Mouse (Mus musculus) lung, embryonic 14.5 days (tissue): ENCODE results near the gene Sema6d. TPM values are rescaled to one million over a fixed set of nuclear protein-coding genes. Genes with fewer than 3 reads are reported as not detected.
A peak's percentile ranks its signal among the peaks of the same experiment; 100 is the strongest.

Experiments used
- ATAC-seq: fragments of 200-750 bp; cut with Nextera tagmentation; 2 replicates; pipeline ENCODE4 v1.8.0; 2017; ENCODE audit warnings: mild to moderate bottlenecking, moderate TSS enrichment, moderate library complexity; ENCODE audit not compliant: insufficient read depth
- DNase-seq: peaks from one replicate; pipeline ENCODE4 v3.0.0-alpha.2; 2015
- H3K27ac ChIP-seq: fragments of 300-500 bp; sonication (generic); 2 replicates; pipeline ENCODE4 v1.5.1; 2014; ENCODE audit warnings: low read depth, mild to moderate bottlenecking, moderate library complexity
- H3K27me3 ChIP-seq: fragments of 300-500 bp; sonication (generic); 2 replicates; pipeline ENCODE4 v1.6.1; 2014; ENCODE audit warnings: low read length, control low read depth; ENCODE audit not compliant: insufficient read depth
- H3K36me3 ChIP-seq: fragments of 300-500 bp; sonication (generic); 2 replicates; pipeline ENCODE4 v1.6.1; 2014; ENCODE audit warnings: control low read depth; ENCODE audit not compliant: insufficient read depth
- H3K4me1 ChIP-seq: fragments of 300-500 bp; sonication (generic); 2 replicates; pipeline ENCODE4 v1.6.1; 2014; ENCODE audit warnings: antibody characterized with exemption, control low read depth; ENCODE audit not compliant: insufficient read depth
- H3K4me2 ChIP-seq: fragments of 300-500 bp; sonication (generic); 2 replicates; pipeline ENCODE4 v1.6.1; 2014; ENCODE audit warnings: mild to moderate bottlenecking
- H3K4me3 ChIP-seq: fragments of 300-500 bp; sonication (generic); 2 replicates; pipeline ENCODE4 v1.5.1; 2014; ENCODE audit warnings: low read depth, low read length
- H3K9ac ChIP-seq: fragments of 300-500 bp; sonication (generic); 2 replicates; pipeline ENCODE4 v1.6.1; 2014
- H3K9me3 ChIP-seq: fragments of 300-500 bp; sonication (generic); 2 replicates; pipeline ENCODE4 v1.6.1; 2016; ENCODE audit warnings: low read depth, low read length, control low read depth
- CTCF ChIP-seq: IDR thresholded peaks from 2 replicates; pipeline ENCODE4 v1.5.1; 2016; ENCODE audit warnings: antibody characterized with exemption, low read depth
- WGBS: fragments of 180-500 bp; shearing (Covaris S2); extraction: QIAGEN DNeasy Blood & Tissue Kit; methylation state at CpG from one replicate; pipeline ENCODE4 v1.1.7; 2014; 5-methylcytosine and 5-hydroxymethylcytosine counted together
- polyA plus RNA-seq: library from polyadenylated mRNA; unstranded; fragments of >200 nt; fragmentation: Nextera tagmentation; extraction: Ambion mirVana; gene quantifications from 2 replicates; pipeline ENCODE4 v1.2.1, GENCODE M21; 2014

Gene Sema6d
- polyA plus RNA-seq, 1 experiment from 2014 or later, result 26.7 TPM

DNA sequence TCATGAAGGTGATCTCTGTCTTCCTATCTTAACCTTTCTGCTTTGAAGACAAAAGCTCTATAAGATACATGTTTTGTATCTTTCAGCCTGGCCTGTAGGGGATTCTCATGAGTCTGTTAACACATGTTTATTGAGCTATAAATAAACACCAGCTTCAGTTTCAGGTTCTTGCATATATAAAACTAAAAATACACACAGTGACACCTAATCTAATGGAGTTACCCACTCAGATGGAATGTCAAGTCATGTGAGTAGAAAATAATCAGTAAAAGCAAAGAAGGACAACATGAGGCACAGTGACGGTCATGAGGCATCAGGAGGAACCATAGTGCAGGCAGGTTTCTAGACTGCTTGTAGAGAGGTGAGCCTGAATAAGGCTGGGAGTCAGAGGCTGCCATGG, 319.2 kb downstream of the Sema6d start:
- DNase-seq (no peak), ATAC-seq (no peak)
- H3K4me3 ChIP-seq, result no peak overlapping the region
- no peak overlapping the region for H3K9ac ChIP-seq
- WGBS, result 87% methylated on average over 1 of the region's 1 CpGs
- H3K9me3 ChIP-seq, result no peaks in the 10 kb centered on the region
- no peaks in the 10 kb centered on the region for H3K27me3 ChIP-seq
- no peaks in the 10 kb centered on the region for H3K36me3 ChIP-seq
- no peak overlapping the region for H3K4me2 ChIP-seq
- H3K27ac ChIP-seq, result no peak overlapping the region
- TF ChIP-seq CTCF, result no peak
- no peaks in the 10 kb centered on the region; the same call in 1 of the 2 replicates for H3K4me1 ChIP-seq

DNA sequence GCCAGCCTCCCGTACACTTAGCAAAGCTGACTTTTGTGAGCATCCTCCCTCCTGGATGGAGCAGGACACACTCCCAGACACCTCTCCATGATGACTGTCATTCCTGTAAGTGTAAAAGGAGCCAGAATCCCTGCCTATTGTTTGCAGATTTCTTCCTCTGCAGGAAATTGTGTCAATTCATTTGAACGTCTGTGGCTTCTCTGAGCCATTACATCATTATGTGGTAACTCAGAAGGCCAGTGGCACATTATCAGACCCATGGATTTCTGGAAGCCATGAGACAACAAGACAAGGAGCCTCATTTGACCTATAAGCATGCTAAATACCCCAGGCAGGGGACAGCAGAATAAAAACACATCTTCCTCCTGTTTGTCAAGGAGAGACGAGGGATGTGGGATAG, 327.0 kb downstream of the Sema6d start:
- DNase-seq (no peak), ATAC-seq (no peak)
- Histone ChIP-seq H3K36me3 (no peaks in the 10 kb centered on the region), H3K27me3 (no peaks in the 10 kb centered on the region), H3K4me1 (no peaks in the 10 kb centered on the region), H3K27ac (no peak overlapping the region), H3K4me2 (no peak overlapping the region), H3K9me3 (no peaks in the 10 kb centered on the region), H3K9ac (no peak overlapping the region), H3K4me3 (no peak overlapping the region)
- no peak for TF ChIP-seq CTCF
- WGBS, result 66% methylated on average over 3 of the region's 3 CpGs

DNA sequence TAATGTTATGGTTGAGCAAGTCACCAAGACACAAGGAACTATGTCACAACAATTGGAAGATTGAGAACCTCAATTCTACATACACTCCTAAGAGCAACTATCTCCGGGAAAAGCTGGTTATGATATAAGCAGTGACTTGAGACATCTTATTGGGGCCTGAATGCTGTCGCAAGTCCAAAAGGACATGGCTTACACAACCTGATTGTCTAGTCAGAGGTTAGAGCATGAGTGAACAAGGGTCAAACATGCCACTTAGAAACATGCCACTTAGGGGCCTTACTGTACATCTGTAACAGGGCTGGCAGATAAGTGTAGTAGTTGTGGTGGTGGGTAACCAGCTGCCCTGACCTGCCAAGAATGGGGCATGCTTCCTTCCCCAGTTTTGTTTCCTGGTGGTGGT, 328.6 kb downstream of the Sema6d start:
- Histone ChIP-seq H3K9me3 (no peaks in the 10 kb centered on the region), H3K36me3 (no peaks in the 10 kb centered on the region), H3K9ac (no peak overlapping the region), H3K4me3 (no peak overlapping the region), H3K27ac (no peak overlapping the region), H3K27me3 (no peaks in the 10 kb centered on the region), H3K4me2 (no peak overlapping the region), H3K4me1 (no peaks in the 10 kb centered on the region)
- DNase-seq (no peak), ATAC-seq (no peak)
- WGBS, result 89% methylated on average over 2 of the region's 2 CpGs
- no peak for TF ChIP-seq CTCF

DNA sequence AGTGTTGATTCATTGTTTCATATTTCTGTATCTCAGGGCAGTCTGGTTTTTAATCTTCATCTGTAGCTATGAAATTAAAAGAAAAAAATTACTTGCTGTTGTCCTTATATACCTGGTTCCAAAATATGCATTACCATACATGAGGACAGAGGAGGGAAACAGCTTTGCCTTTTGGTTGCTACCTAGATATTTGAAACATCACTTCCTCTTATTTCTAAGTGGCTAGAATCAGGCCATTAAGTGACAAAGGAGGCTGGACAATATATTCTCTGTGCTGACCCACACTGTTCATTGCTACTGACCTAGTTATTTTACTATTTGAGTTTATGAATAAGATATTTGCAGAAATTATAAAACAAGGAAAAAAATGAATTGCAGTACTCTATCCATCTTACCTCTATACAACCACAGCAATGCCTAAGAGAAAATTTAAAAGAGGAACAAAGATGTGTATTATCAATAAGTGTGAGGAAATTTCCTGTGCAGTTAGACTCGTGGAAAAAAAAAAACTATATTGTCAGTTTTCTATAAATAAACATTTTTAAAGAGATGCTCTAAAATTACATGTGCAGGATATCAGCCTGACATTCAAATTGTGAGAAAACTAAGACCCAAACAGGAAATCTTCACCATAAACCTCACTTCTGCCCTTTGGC, 330.5 kb downstream of the Sema6d start:
- Histone ChIP-seq H3K27ac (no peak overlapping the region), H3K27me3 (no peaks in the 10 kb centered on the region), H3K9ac (no peak overlapping the region), H3K4me1 (no peaks in the 10 kb centered on the region), H3K4me2 (no peak overlapping the region), H3K9me3 (no peaks in the 10 kb centered on the region), H3K4me3 (no peak overlapping the region), H3K36me3 (no peaks in the 10 kb centered on the region)
- ATAC-seq (no peak), DNase-seq (no peak)
- WGBS, result 16% methylated on average over 1 of the region's 1 CpGs
- TF ChIP-seq CTCF, result no peak

DNA sequence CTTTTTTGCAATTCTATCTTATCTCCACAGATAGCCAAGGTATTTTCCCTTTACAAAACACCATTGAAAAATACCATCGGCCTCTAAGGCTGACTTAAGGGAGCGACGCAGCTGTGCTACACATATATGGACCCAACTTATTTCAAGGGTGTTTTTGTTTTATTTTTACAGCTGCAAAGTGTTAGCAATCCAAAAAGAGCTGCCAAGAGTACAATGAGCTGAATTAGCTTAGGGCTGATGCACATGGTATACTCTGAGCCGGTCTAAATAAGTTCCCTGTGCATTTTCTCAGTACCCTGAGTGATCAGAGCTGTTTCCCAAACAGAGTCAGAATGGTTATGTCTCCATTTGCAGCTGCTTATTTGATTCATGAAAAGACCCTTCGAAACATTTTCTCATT, 340.0 kb downstream of the Sema6d start:
- H3K4me3 ChIP-seq, result no peak overlapping the region
- no peaks in the 10 kb centered on the region for H3K4me1 ChIP-seq
- no peak overlapping the region for H3K4me2 ChIP-seq
- no peaks in the 10 kb centered on the region for H3K36me3 ChIP-seq
- no peaks in the 10 kb centered on the region for H3K27me3 ChIP-seq
- H3K9ac ChIP-seq, result no peak overlapping the region
- WGBS, result 82% methylated on average over 5 of the region's 5 CpGs
- H3K9me3 ChIP-seq, result no peaks in the 10 kb centered on the region
- no peak overlapping the region for H3K27ac ChIP-seq
- no peak for DNase-seq
- no peak for ATAC-seq
- TF ChIP-seq CTCF, result no peak

DNA sequence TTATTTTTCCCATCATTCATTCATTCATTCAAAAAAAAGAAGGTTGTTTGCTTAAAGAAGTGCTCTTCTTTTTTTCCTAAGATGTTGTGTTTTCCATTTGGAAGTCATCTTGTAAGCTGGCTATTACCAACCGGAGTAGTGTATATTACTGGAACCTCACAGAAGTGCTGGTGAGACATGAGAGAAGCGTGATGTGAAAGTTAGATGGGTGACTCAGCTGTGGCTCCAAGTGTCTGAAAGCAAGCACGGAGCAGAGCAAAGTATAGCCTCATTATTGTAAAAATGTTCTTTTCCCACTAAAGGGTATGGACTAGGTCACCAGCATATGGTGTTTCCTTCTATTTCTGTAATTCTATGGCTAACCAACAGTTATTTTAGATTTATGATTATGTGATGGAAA, 340.9 kb downstream of the Sema6d start:
- no peak for TF ChIP-seq CTCF
- H3K27ac ChIP-seq, result no peak overlapping the region
- no peaks in the 10 kb centered on the region for H3K9me3 ChIP-seq
- no peak overlapping the region for H3K4me3 ChIP-seq
- no peak for DNase-seq
- no peaks in the 10 kb centered on the region for H3K4me1 ChIP-seq
- no peak overlapping the region for H3K9ac ChIP-seq
- no peaks in the 10 kb centered on the region for H3K36me3 ChIP-seq
- no peak for ATAC-seq
- WGBS, result 66% methylated on average over 3 of the region's 3 CpGs
- no peaks in the 10 kb centered on the region for H3K27me3 ChIP-seq
- H3K4me2 ChIP-seq, result no peak overlapping the region

DNA sequence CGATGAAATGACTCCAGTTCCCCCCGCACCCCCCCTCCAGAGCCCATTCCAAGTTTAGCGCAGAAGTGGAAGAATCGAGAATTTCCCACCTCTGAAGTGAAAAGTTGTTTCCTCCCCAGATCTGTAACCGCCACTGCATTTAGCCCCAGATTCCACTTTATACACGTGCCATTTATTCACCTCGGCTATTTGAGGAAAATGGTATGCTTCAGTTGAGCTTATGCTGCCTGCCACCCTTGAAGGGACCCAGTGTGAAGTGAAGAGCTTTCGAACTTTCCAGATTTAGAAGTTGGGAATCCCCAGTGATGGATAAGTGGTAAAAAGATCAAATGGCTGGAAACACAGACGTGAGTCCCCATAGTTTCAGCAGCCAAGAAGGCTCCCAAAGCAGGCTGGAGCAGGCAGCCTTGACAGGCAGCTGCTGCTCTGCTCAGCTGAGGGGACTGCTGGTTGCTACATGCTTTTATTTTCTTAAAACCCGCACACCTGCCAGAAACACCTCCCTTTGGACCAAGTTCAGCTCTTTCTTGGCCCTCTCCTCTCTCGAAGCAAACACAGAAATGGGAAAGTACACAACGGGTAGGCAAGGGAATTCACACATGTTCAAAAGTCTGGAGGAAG, 345.7 kb downstream of the Sema6d start:
- Histone ChIP-seq H3K4me2 (no peak overlapping the region), H3K27ac (no peak overlapping the region), H3K4me1 (no peaks in the 10 kb centered on the region), H3K36me3 (no peaks in the 10 kb centered on the region), H3K9me3 (no peaks in the 10 kb centered on the region), H3K4me3 (no peak overlapping the region), H3K27me3 (no peaks in the 10 kb centered on the region), H3K9ac (no peak overlapping the region)
- TF ChIP-seq CTCF, result no peak
- peak; percentile 41; the same call in 1 of the 2 replicates for ATAC-seq
- 49% methylated on average over 12 of the region's 12 CpGs for WGBS
- DNase-seq, result no peak
